Mouse (Mus musculus): ENCODE measurements around the gene Rxra.

GRCm38 (mm10) chr2:27690714-27691113, 14.5 kb downstream of the Rxra start:
- no peak for TF ChIP-seq CTCF (IDR thresholded peaks at IDR 0.05; ENCODE audit: extremely low read depth, insufficient read depth, insufficient read length, insufficient replicate concordance)
- no peak for TF ChIP-seq POLR2A (IDR thresholded peaks at IDR 0.05; ENCODE audit: low read depth, low read length)

Data from spleen, adult 2 months (tissue).